Mouse (Mus musculus): ENCODE measurements around the gene Gm21976. TPM values are rescaled to one million over a fixed set of nuclear protein-coding genes. Genes with fewer than 3 reads are reported as not detected.

Gene Gm21976
- polyA plus RNA-seq, 1 experiment from 2014 or later, result not detected

GRCm38 (mm10) chr13:98254921-98255320, 24.8 kb upstream of the Gm21976 start:
- Histone ChIP-seq H3K36me3 (ENCODE audit: control insufficient read depth, insufficient read depth, low read length) (peaks cover 13% of the 10 kb centered on the region; the same call in 1 of the 2 replicates), H3K27ac (ENCODE audit: low read depth, low read length) (no peak overlapping the region), H3K4me2 (ENCODE audit: low read depth, low read length, severe bottlenecking) (no peak overlapping the region), H3K9ac (ENCODE audit: low read length) (no peak overlapping the region), H3K9me3 (ENCODE audit: control insufficient read depth, low read length) (no peaks in the 10 kb centered on the region), H3K4me1 (replicated peaks; ENCODE audit: control insufficient read depth, insufficient read depth, low read length) (no peaks in the 10 kb centered on the region), H3K4me3 (ENCODE audit: low read depth, low read length) (no peak overlapping the region), H3K27me3 (ENCODE audit: control insufficient read depth, insufficient read depth, low read length) (no peaks in the 10 kb centered on the region)
- DNase-seq (ENCODE audit: low spot score), result no peak
- ATAC-seq (replicated peaks; ENCODE audit: low FRiP score), result no peak
- WGBS, result 75% methylated on average over 9 of the region's 9 CpGs

DNA sequence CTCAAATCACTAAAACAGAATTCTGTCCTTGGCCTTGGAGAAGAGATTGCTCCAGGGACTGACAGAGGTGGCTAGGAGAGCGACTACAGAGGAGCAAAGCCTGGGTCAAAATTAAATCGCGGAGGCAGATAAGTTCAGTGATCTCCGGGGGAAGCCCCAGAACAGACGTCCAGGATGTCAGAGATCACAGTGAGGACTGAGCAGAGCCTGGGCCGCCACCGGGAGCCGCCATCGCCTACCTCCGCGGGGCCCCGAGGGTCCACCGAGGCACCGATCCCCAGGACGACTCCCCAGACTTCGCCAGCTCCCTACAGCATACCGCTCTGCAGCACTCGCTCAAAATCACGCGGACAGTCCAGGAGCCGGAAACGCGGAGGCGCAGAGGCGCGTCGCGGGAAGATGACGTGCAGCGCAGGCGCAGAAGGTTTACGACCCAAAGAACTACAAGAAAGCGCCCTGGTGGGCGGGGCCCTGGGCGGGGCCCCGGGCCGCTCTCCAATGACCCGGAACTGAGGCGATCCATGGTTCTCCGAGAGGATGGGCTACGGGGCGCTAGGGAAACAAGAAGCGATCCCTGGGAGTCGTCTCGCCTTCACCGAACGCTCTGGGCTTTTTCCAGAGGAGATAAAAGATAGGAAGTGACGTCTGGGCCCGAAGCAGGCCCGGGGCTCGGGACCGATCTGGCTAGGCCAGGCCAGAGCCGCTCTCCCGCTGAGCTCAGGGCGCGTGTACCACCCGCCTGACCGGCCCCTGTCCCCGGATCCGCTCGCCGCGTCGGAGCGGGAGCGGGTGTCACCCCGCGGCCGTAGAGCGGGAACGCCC, 16.8 kb upstream of the Gm21976 start, which contains the start of the genes Utp15 and Ankra2:
Utp15 (minus strand) TSS at position 406 of the 822 bp plus-strand sequence.
Ankra2 (plus strand) TSS at position 439 of the 822 bp plus-strand sequence.
- H3K36me3 ChIP-seq (ENCODE audit: control insufficient read depth, insufficient read depth, low read length), result no peaks in the 10 kb centered on the region; the same call in 1 of the 2 replicates
- H3K27me3 ChIP-seq (ENCODE audit: control insufficient read depth, insufficient read depth, low read length), result no peaks in the 10 kb centered on the region
- ATAC-seq (replicated peaks; ENCODE audit: low FRiP score), result peak; percentile 98
- H3K4me2 ChIP-seq (ENCODE audit: low read depth, low read length, severe bottlenecking), result peak within 1 kb of the TSS; percentile 76
- WGBS, result 0% methylated on average over 71 of the region's 71 CpGs
- H3K4me1 ChIP-seq (replicated peaks; ENCODE audit: control insufficient read depth, insufficient read depth, low read length), result peaks cover 9% of the 10 kb centered on the region; the same call in 1 of the 2 replicates
- H3K9ac ChIP-seq (ENCODE audit: low read length), result peak within 1 kb of the TSS; percentile 77
- DNase-seq (ENCODE audit: low spot score), result peak; percentile 99
- peak within 1 kb of the TSS; percentile 90 for H3K27ac ChIP-seq (ENCODE audit: low read depth, low read length)
- peak within 1 kb of the TSS; percentile 76 for H3K4me3 ChIP-seq (ENCODE audit: low read depth, low read length)
- no peaks in the 10 kb centered on the region for H3K9me3 ChIP-seq (ENCODE audit: control insufficient read depth, low read length)

DNA sequence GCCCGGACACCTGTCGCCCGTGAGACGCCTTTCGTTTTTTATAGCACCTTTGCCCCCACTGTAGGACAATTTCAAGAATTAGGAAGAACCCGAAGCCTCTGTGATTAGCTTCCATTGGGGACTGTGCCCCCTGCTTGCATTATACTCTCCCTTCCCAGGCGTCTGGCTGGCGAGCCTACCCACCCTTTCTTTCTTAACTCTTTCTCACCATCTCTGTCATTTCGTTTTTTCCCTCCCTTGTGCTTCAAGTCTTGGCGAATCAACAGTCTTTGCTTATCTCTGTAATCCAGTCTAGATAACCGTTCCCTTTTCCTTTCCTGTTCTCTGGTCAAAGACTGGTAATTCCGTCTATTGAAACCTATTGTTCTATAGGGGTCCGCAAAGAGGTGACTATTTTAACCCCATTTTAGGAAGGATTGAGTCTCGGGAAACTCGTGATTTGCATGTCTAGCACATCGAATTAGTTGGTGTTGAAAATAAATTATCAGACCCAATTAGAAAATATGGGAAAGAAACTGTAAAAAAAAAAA, 16.2 kb upstream of the Gm21976 start:
- peak overlapping the region; percentile 77 for H3K9ac ChIP-seq (ENCODE audit: low read length)
- peak; percentile 37; the same call in 1 of the 2 replicates for ATAC-seq (replicated peaks; ENCODE audit: low FRiP score)
- H3K27ac ChIP-seq (ENCODE audit: low read depth, low read length), result peak overlapping the region; percentile 90
- WGBS, result 2% methylated on average over 16 of the region's 16 CpGs
- peak overlapping the region; percentile 76 for H3K4me3 ChIP-seq (ENCODE audit: low read depth, low read length)
- peaks cover 9% of the 10 kb centered on the region; the same call in 1 of the 2 replicates for H3K4me1 ChIP-seq (replicated peaks; ENCODE audit: control insufficient read depth, insufficient read depth, low read length)
- H3K4me2 ChIP-seq (ENCODE audit: low read depth, low read length, severe bottlenecking), result peak overlapping the region; percentile 71
- no peak for DNase-seq (ENCODE audit: low spot score)
- H3K9me3 ChIP-seq (ENCODE audit: control insufficient read depth, low read length), result no peaks in the 10 kb centered on the region
- H3K27me3 ChIP-seq (ENCODE audit: control insufficient read depth, insufficient read depth, low read length), result no peaks in the 10 kb centered on the region
- H3K36me3 ChIP-seq (ENCODE audit: control insufficient read depth, insufficient read depth, low read length), result no peaks in the 10 kb centered on the region

GRCm38 (mm10) chr13:98264111-98264510, 15.6 kb upstream of the Gm21976 start:
- 38% methylated on average over 5 of the region's 5 CpGs for WGBS
- no peaks in the 10 kb centered on the region for H3K9me3 ChIP-seq (ENCODE audit: control insufficient read depth, low read length)
- H3K4me3 ChIP-seq (ENCODE audit: low read depth, low read length), result peak overlapping the region; percentile 76
- peak overlapping the region; percentile 77 for H3K9ac ChIP-seq (ENCODE audit: low read length)
- no peaks in the 10 kb centered on the region for H3K36me3 ChIP-seq (ENCODE audit: control insufficient read depth, insufficient read depth, low read length)
- H3K27me3 ChIP-seq (ENCODE audit: control insufficient read depth, insufficient read depth, low read length), result no peaks in the 10 kb centered on the region
- H3K4me1 ChIP-seq (replicated peaks; ENCODE audit: control insufficient read depth, insufficient read depth, low read length), result peaks cover 9% of the 10 kb centered on the region; the same call in 1 of the 2 replicates
- H3K27ac ChIP-seq (ENCODE audit: low read depth, low read length), result no peak overlapping the region
- peak overlapping the region; percentile 71 for H3K4me2 ChIP-seq (ENCODE audit: low read depth, low read length, severe bottlenecking)
- ATAC-seq (replicated peaks; ENCODE audit: low FRiP score), result no peak
- no peak for DNase-seq (ENCODE audit: low spot score)

DNA sequence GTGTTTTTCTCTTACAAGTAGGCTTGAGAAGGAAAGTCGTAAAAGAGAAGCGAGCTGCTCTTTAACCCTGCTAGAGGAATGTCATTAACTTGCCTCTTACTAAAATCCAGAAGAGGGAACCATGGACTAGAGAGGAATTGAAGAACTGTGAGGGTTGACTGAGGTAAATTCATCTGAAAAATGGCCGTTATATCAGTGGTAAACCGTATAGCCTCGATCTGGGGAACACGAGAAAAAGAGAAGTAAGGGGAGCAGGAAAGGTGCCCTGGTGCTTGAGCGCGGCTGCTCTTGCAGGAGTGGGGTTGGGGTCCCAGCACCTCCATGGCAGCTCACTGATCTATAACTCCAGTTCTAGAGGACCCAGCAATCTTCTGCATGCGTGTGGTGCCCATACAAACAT, 5.7 kb upstream of the Gm21976 start:
- Histone ChIP-seq H3K4me2 (ENCODE audit: low read depth, low read length, severe bottlenecking) (no peak overlapping the region), H3K27me3 (ENCODE audit: control insufficient read depth, insufficient read depth, low read length) (no peaks in the 10 kb centered on the region), H3K9me3 (ENCODE audit: control insufficient read depth, low read length) (no peaks in the 10 kb centered on the region), H3K4me1 (replicated peaks; ENCODE audit: control insufficient read depth, insufficient read depth, low read length) (no peaks in the 10 kb centered on the region), H3K4me3 (ENCODE audit: low read depth, low read length) (no peak overlapping the region), H3K27ac (ENCODE audit: low read depth, low read length) (no peak overlapping the region), H3K36me3 (ENCODE audit: control insufficient read depth, insufficient read depth, low read length) (no peaks in the 10 kb centered on the region; the same call in 1 of the 2 replicates), H3K9ac (ENCODE audit: low read length) (no peak overlapping the region)
- ATAC-seq (replicated peaks; ENCODE audit: low FRiP score), result no peak
- 94% methylated on average over 9 of the region's 9 CpGs for WGBS
- no peak for DNase-seq (ENCODE audit: low spot score)

GRCm38 (mm10) chr13:98275646-98276045, 4.0 kb upstream of the Gm21976 start:
- Histone ChIP-seq H3K9me3 (ENCODE audit: control insufficient read depth, low read length) (no peaks in the 10 kb centered on the region), H3K4me1 (replicated peaks; ENCODE audit: control insufficient read depth, insufficient read depth, low read length) (no peaks in the 10 kb centered on the region), H3K27me3 (ENCODE audit: control insufficient read depth, insufficient read depth, low read length) (no peaks in the 10 kb centered on the region), H3K4me2 (ENCODE audit: low read depth, low read length, severe bottlenecking) (no peak overlapping the region), H3K4me3 (ENCODE audit: low read depth, low read length) (no peak overlapping the region), H3K36me3 (ENCODE audit: control insufficient read depth, insufficient read depth, low read length) (no peaks in the 10 kb centered on the region; the same call in 1 of the 2 replicates), H3K9ac (ENCODE audit: low read length) (no peak overlapping the region), H3K27ac (ENCODE audit: low read depth, low read length) (no peak overlapping the region)
- DNase-seq (ENCODE audit: low spot score) (no peak), ATAC-seq (replicated peaks; ENCODE audit: low FRiP score) (no peak)
- WGBS, result 88% methylated on average over 4 of the region's 4 CpGs

DNA sequence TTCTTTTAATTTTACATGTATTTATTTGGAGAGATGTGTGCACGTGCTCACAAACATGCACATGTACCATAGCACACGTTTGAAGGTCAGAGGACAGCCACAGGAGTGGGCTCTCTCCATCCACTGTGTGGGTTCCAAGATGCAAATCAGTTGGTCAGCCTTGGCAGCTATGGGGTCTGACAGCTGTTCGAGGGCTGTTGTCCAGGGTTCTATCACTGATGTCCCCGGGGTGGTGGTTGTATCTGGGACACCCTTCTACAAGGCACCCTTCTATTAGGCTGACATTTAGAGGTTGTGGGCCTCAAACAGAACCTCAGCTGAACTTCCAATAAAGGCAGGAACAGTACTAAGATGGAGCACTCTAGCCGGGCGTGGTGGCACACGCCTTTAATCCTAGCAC, 3.4 kb upstream of the Gm21976 start:
- H3K27me3 ChIP-seq (ENCODE audit: control insufficient read depth, insufficient read depth, low read length), result no peaks in the 10 kb centered on the region
- 90% methylated on average over 7 of the region's 7 CpGs for WGBS
- no peak overlapping the region for H3K9ac ChIP-seq (ENCODE audit: low read length)
- H3K36me3 ChIP-seq (ENCODE audit: control insufficient read depth, insufficient read depth, low read length), result no peaks in the 10 kb centered on the region; the same call in 1 of the 2 replicates
- no peak for ATAC-seq (replicated peaks; ENCODE audit: low FRiP score)
- no peak overlapping the region for H3K4me3 ChIP-seq (ENCODE audit: low read depth, low read length)
- H3K4me1 ChIP-seq (replicated peaks; ENCODE audit: control insufficient read depth, insufficient read depth, low read length), result no peaks in the 10 kb centered on the region
- no peaks in the 10 kb centered on the region for H3K9me3 ChIP-seq (ENCODE audit: control insufficient read depth, low read length)
- no peak for DNase-seq (ENCODE audit: low spot score)
- H3K27ac ChIP-seq (ENCODE audit: low read depth, low read length), result no peak overlapping the region
- no peak overlapping the region for H3K4me2 ChIP-seq (ENCODE audit: low read depth, low read length, severe bottlenecking)

DNA sequence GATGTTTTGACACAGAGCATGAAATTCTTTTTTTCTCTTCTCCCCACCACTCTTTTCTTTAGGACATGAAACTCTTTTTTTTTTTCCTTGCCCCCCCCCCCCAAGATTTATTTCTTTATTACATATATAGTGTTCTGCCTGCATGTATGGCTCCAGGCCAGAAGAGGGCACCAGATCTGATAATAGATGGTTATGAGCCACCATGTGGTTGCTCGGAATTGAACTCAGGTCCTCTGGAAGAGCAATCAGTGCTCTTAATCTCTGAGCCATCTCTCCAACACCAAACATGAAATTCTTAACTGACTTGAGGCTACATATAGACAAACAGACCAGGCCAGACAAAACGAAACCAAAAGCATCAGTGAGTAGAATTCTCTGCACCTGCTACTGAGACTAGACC, 2.2 kb upstream of the Gm21976 start:
- Histone ChIP-seq H3K4me3 (ENCODE audit: low read depth, low read length) (no peak overlapping the region), H3K27me3 (ENCODE audit: control insufficient read depth, insufficient read depth, low read length) (no peaks in the 10 kb centered on the region), H3K36me3 (ENCODE audit: control insufficient read depth, insufficient read depth, low read length) (no peaks in the 10 kb centered on the region; the same call in 1 of the 2 replicates), H3K4me2 (ENCODE audit: low read depth, low read length, severe bottlenecking) (no peak overlapping the region), H3K9me3 (ENCODE audit: control insufficient read depth, low read length) (no peaks in the 10 kb centered on the region), H3K27ac (ENCODE audit: low read depth, low read length) (no peak overlapping the region), H3K4me1 (replicated peaks; ENCODE audit: control insufficient read depth, insufficient read depth, low read length) (no peaks in the 10 kb centered on the region), H3K9ac (ENCODE audit: low read length) (no peak overlapping the region)
- ATAC-seq (replicated peaks; ENCODE audit: low FRiP score) (no peak), DNase-seq (ENCODE audit: low spot score) (no peak)
- WGBS, result 89% methylated on average over 2 of the region's 2 CpGs

Measured in forebrain, embryonic 11.5 days (tissue).